In genomic region chr9:94430996-94431395, GRCm38 (mm10) we compare ENCODE assay signal across 19 mouse cellular contexts.
"Had no signal": no experiment of that assay in that cellular context is flagged by ENCODE, and none has a peak within 500 bp of the region (broad histone marks: within the 10 kb centered on the region; RNA-seq: fewer than 3 reads in every experiment).

No protein-coding gene starts in this region.

- H3K4me2 ChIP-seq: liver, embryonic 15.5 days; lung, embryonic 14.5 days; midbrain, embryonic 12.5 days; neural tube, embryonic 12.5 days had no signal

- DNase-seq: lung, adult 18-20 months; lung, embryonic 14.5 days; lung, postnatal 10 days; lung, postnatal 4 days; midbrain, embryonic 14.5 days; retina, postnatal 1 day; right cerebral cortex, adult 18-20 months; right cerebral cortex, postnatal 25 days; right cerebral cortex, postnatal 4 days; spleen, adult 18-20 months; thymus, adult 18-20 months; thymus, postnatal 14 days; thymus, postnatal 4 days had no signal

- H3K4me1 ChIP-seq: midbrain, embryonic 10.5 days; neural tube, embryonic 12.5 days had no signal

- H3K36me3 ChIP-seq: liver, embryonic 15.5 days; midbrain, embryonic 10.5 days; midbrain, embryonic 12.5 days; neural tube, embryonic 12.5 days had no signal

- ATAC-seq: midbrain, embryonic 16.5 days had no signal

- H3K9ac ChIP-seq: liver, embryonic 15.5 days; lung, embryonic 14.5 days; midbrain, embryonic 12.5 days; neural tube, embryonic 12.5 days had no signal

- H3K27me3 ChIP-seq: liver, embryonic 15.5 days; midbrain, embryonic 12.5 days; neural tube, embryonic 12.5 days had no signal

- H3K27ac ChIP-seq: liver, embryonic 15.5 days; midbrain, embryonic 10.5 days; midbrain, embryonic 12.5 days; neural tube, embryonic 12.5 days had no signal

- H3K9me3 ChIP-seq: liver, embryonic 15.5 days; midbrain, embryonic 10.5 days; midbrain, embryonic 12.5 days; neural tube, embryonic 12.5 days had no signal

- H3K4me3 ChIP-seq: liver, embryonic 15.5 days; midbrain, embryonic 10.5 days; midbrain, embryonic 12.5 days; myocyte; neural tube, embryonic 12.5 days had no signal
